Mouse (Mus musculus): ENCODE data around the gene Gm7697. TPM values are rescaled to one million over a fixed set of nuclear protein-coding genes. Genes with fewer than 3 reads are reported as not detected.

The Gm7697 gene
- polyA plus RNA-seq, 1 experiment from 2014 or later: not detected

Other genes with a start within 250 kb of the Gm7697 start
- gene Gm9495, start 69.4 kb downstream of the Gm7697 start, polyA plus RNA-seq (2015; fragmentation: Nextera tagmentation; extraction: Ambion mirVana): not detected in 2 replicates
- 14.9 and 16.1 TPM in 2 replicates for gene Zfp868, start 102.6 kb upstream of the Gm7697 start, polyA plus RNA-seq (2015; fragmentation: Nextera tagmentation; extraction: Ambion mirVana)
- 1.3 and 1.4 TPM in 2 replicates for gene Zfp964, start 131.5 kb upstream of the Gm7697 start, polyA plus RNA-seq (2015; fragmentation: Nextera tagmentation; extraction: Ambion mirVana)
- gene Zfp869, start 187.7 kb upstream of the Gm7697 start, polyA plus RNA-seq (2015; fragmentation: Nextera tagmentation; extraction: Ambion mirVana): 16.6 and 18.0 TPM in 2 replicates
- gene Zfp963, start 227.0 kb upstream of the Gm7697 start, polyA plus RNA-seq (2015; fragmentation: Nextera tagmentation; extraction: Ambion mirVana): 3.2 and 4.0 TPM in 2 replicates